Mouse (Mus musculus) megakaryocyte, embryonic 14.5 days (primary cell): ENCODE results near the gene Zbed4. TPM values are rescaled to one million over a fixed set of nuclear protein-coding genes. Genes with fewer than 3 reads are reported as not detected.
A peak's percentile ranks its signal among the peaks of the same experiment; 100 is the strongest.

Source experiments
- H3K27me3 ChIP-seq: replicated peaks from 2 replicates; pipeline ENCODE3; 2012; ENCODE audit warnings: inconsistent platforms
- H3K36me3 ChIP-seq: replicated peaks from 2 replicates; pipeline ENCODE3; 2012; ENCODE audit warnings: low read length, inconsistent platforms, mixed read lengths
- H3K4me1 ChIP-seq: 2 replicates; pipeline ENCODE4 v1.6.1; 2012; ENCODE audit warnings: inconsistent platforms
- H3K4me3 ChIP-seq: replicated peaks from 2 replicates; pipeline ENCODE3; 2012; ENCODE audit warnings: moderate library complexity, mild to moderate bottlenecking, inconsistent platforms
- H3K9me3 ChIP-seq: 2 replicates; pipeline ENCODE4 v1.6.1; 2012; ENCODE audit warnings: inconsistent platforms
- FLI1 ChIP-seq: IDR thresholded peaks from 2 replicates; pipeline ENCODE4 v1.6.1; 2012; ENCODE audit warnings: low read length, inconsistent platforms, mixed read lengths
- GATA1 ChIP-seq: IDR thresholded peaks from 3 replicates; pipeline ENCODE4 v1.6.1; 2012; ENCODE audit warnings: mixed read lengths, low read length, inconsistent platforms, borderline replicate concordance
- polyA plus RNA-seq: library from polyadenylated mRNA; stranded (reverse); fragments of >175 nt; gene quantifications from 2 replicates; pipeline ENCODE4 v1.2.3, GENCODE M21; 2012; ENCODE audit warnings: low replicate concordance; ENCODE audit not compliant: insufficient read depth

Gene Zbed4
- polyA plus RNA-seq, 1 experiment = 1.4 TPM

- Histone ChIP-seq H3K9me3 (no peaks in the 10 kb centered on the region), H3K36me3 (peaks cover 95% of the 10 kb centered on the region), H3K4me1 (peaks cover 65% of the 10 kb centered on the region), H3K27me3 (no peaks in the 10 kb centered on the region), H3K4me3 (no peak overlapping the region)
- no peak for TF ChIP-seq FLI1
- no peak for TF ChIP-seq GATA1
Observed at GRCm38 (mm10) chr15:88716350-88716749, 35.1 kb upstream of the Zbed4 start.

- Histone ChIP-seq H3K36me3 (peaks cover 95% of the 10 kb centered on the region), H3K4me3 (no peak overlapping the region), H3K27me3 (no peaks in the 10 kb centered on the region), H3K9me3 (no peaks in the 10 kb centered on the region), H3K4me1 (peaks cover 59% of the 10 kb centered on the region)
- no peak for TF ChIP-seq FLI1
- TF ChIP-seq GATA1 = no peak
Observed at GRCm38 (mm10) chr15:88717239-88717638, 34.2 kb upstream of the Zbed4 start.

- no peaks in the 10 kb centered on the region for H3K27me3 ChIP-seq
- H3K36me3 ChIP-seq = peaks cover 84% of the 10 kb centered on the region
- H3K9me3 ChIP-seq = no peaks in the 10 kb centered on the region
- peaks cover 56% of the 10 kb centered on the region for H3K4me1 ChIP-seq
- TF ChIP-seq GATA1 (no peak), FLI1 (no peak)
- no peak overlapping the region for H3K4me3 ChIP-seq
Observed at GRCm38 (mm10) chr15:88723205-88723604, 28.3 kb upstream of the Zbed4 start.

- Histone ChIP-seq H3K4me3 (no peak overlapping the region), H3K27me3 (no peaks in the 10 kb centered on the region), H3K36me3 (peaks cover 83% of the 10 kb centered on the region), H3K4me1 (peaks cover 57% of the 10 kb centered on the region), H3K9me3 (no peaks in the 10 kb centered on the region)
- no peak for TF ChIP-seq FLI1
Observed at GRCm38 (mm10) chr15:88724311-88724710, 27.1 kb upstream of the Zbed4 start.

GRCm38 (mm10) chr15:88725036-88725435, 26.4 kb upstream of the Zbed4 start:
- H3K36me3 ChIP-seq = peaks cover 86% of the 10 kb centered on the region
- no peak for TF ChIP-seq GATA1
- no peak for TF ChIP-seq FLI1
- H3K9me3 ChIP-seq = no peaks in the 10 kb centered on the region
- no peak overlapping the region for H3K4me3 ChIP-seq
- no peaks in the 10 kb centered on the region for H3K27me3 ChIP-seq
- peaks cover 60% of the 10 kb centered on the region for H3K4me1 ChIP-seq

- Histone ChIP-seq H3K27me3 (no peaks in the 10 kb centered on the region), H3K4me1 (peaks cover 76% of the 10 kb centered on the region), H3K9me3 (no peaks in the 10 kb centered on the region), H3K4me3 (no peak overlapping the region), H3K36me3 (peaks cover 86% of the 10 kb centered on the region)
- TF ChIP-seq GATA1 (no peak), FLI1 (no peak)
Observed at GRCm38 (mm10) chr15:88727204-88727603, 24.3 kb upstream of the Zbed4 start.

GRCm38 (mm10) chr15:88730717-88731116, 20.7 kb upstream of the Zbed4 start:
- Histone ChIP-seq H3K4me3 (no peak overlapping the region), H3K4me1 (peaks cover 71% of the 10 kb centered on the region), H3K9me3 (no peaks in the 10 kb centered on the region), H3K27me3 (no peaks in the 10 kb centered on the region), H3K36me3 (peaks cover 55% of the 10 kb centered on the region)
- no peak for TF ChIP-seq FLI1
- TF ChIP-seq GATA1 = no peak

GRCm38 (mm10) chr15:88732405-88733020, 18.9 kb upstream of the Zbed4 start:
- peaks cover 69% of the 10 kb centered on the region for H3K4me1 ChIP-seq
- TF ChIP-seq GATA1 (no peak), FLI1 (no peak)
- H3K4me3 ChIP-seq = peak overlapping the region; percentile 99
- peaks cover 50% of the 10 kb centered on the region for H3K36me3 ChIP-seq
- no peaks in the 10 kb centered on the region for H3K9me3 ChIP-seq
- no peaks in the 10 kb centered on the region for H3K27me3 ChIP-seq

GRCm38 (mm10) chr15:88733041-88733751, 18.3 kb upstream of the Zbed4 start:
- no peaks in the 10 kb centered on the region for H3K9me3 ChIP-seq
- peak overlapping the region; percentile 99 for H3K4me3 ChIP-seq
- no peaks in the 10 kb centered on the region for H3K27me3 ChIP-seq
- peaks cover 46% of the 10 kb centered on the region for H3K36me3 ChIP-seq
- peaks cover 66% of the 10 kb centered on the region for H3K4me1 ChIP-seq
- TF ChIP-seq GATA1 = no peak
- TF ChIP-seq FLI1 = no peak

- Histone ChIP-seq H3K4me1 (peaks cover 59% of the 10 kb centered on the region), H3K9me3 (no peaks in the 10 kb centered on the region), H3K4me3 (peak within 1 kb of the TSS; percentile 99), H3K36me3 (peaks cover 40% of the 10 kb centered on the region), H3K27me3 (no peaks in the 10 kb centered on the region)
- no peak for TF ChIP-seq GATA1
- TF ChIP-seq FLI1 = no peak
Observed at GRCm38 (mm10) chr15:88733834-88734571, 17.5 kb upstream of the Zbed4 start, which contains the start of gene Brd1. Gene Brd1, minus strand, starts transcription at chr15:88734233.
